In genomic region chr10:10107123-10107525, GRCm38 (mm10) we compare ENCODE assay signal across 10 mouse cellular contexts.
A peak's percentile ranks its signal among the peaks of the same experiment; 100 is the strongest.
DNase-seq lines count a peak whose midpoint lies in the region; ATAC-seq and TF ChIP-seq lines count a peak whose summit lies in the region.
"Had no signal": no experiment of that assay in that cellular context is flagged by ENCODE, and none has a peak within 500 bp of the region (broad histone marks: within the 10 kb centered on the region; RNA-seq: fewer than 3 reads in every experiment).

No protein-coding gene starts in this region.

- TF ChIP-seq POLR2A in kidney, adult 2 months (IDR thresholded peaks at IDR 0.05; ENCODE audit: low read depth, low read length), result no peak

- no peak overlapping the region for H3K4me3 ChIP-seq in kidney, adult 2 months (ENCODE audit: insufficient read depth, low read depth, low read length)

- H3K27me3 ChIP-seq in kidney, adult 2 months (replicated peaks; ENCODE audit: control insufficient read depth, insufficient read depth, low read length), result no peaks in the 10 kb centered on the region

- 50% methylated on average over 3 of the region's 3 CpGs for whole genome bisulfite sequencing in kidney, adult 2 months

- TF ChIP-seq CTCF in kidney, adult 2 months (conservative IDR thresholded peaks at IDR 0.05; ENCODE audit: insufficient read depth, insufficient read length, low read depth, low read length), result no peak

- peak overlapping the region; percentile 76 for H3K27ac ChIP-seq in kidney, adult 2 months (ENCODE audit: insufficient read depth, low read depth, low read length)

- H3K4me1 ChIP-seq in kidney, adult 2 months (ENCODE audit: control insufficient read depth, insufficient read depth, low read length), result no peaks in the 10 kb centered on the region; the same call in 1 of the 2 replicates

- intact Hi-C loops in left cerebral cortex, postnatal 14 days (cut with DNase I), result loop anchor here (10.0 kb wide), 1 partner anchor 202 kb away; the partner anchor contains the start of gene Stxbp5
- intact Hi-C loops in heart, postnatal 14 days (cut with DNase I), result no loop called here

- no peak for DNase-seq in kidney, adult 2 months
- no peak for DNase-seq in kidney, postnatal 10 days
- peak; percentile 80 to 89 for DNase-seq in left cerebral cortex, postnatal 14 days (ENCODE audit: low spot score in 2 of 2)
- DNase-seq in right cerebral cortex, postnatal 4 days, result peak; percentile 63
- no peak for DNase-seq in lung, postnatal 10 days
- no peak for DNase-seq in heart, postnatal 14 days
- DNase-seq: kidney, adult 18-20 months; lung, embryonic 14.5 days had no signal

- ATAC-seq in hematopoietic stem cell, adult 5-6 weeks (replicated peaks in 1 of 2; ENCODE audit: insufficient read depth in 1 of 2, low FRiP score in 2 of 2, low TSS enrichment in 1 of 2, low read depth in 1 of 2, poor library complexity in 2 of 2, severe bottlenecking in 2 of 2), result peak; percentile 66 to 76
- ATAC-seq in erythroblast, adult 5-6 weeks (replicated peaks; ENCODE audit: low FRiP score, poor library complexity, severe bottlenecking), result no peak

- H3K36me3 ChIP-seq in kidney, adult 2 months (ENCODE audit: control insufficient read depth, insufficient read depth, low read length), result no peaks in the 10 kb centered on the region

Comparison
In these comparisons a context has a peak if more than half of its experiments do, and no peak if none do; other contexts are left out.
1. DNase-seq: peak in left cerebral cortex, postnatal 14 days (2 of 2) and right cerebral cortex, postnatal 4 days (single experiment); none in kidney, adult 2 months (single experiment), kidney, postnatal 10 days (single experiment), lung, postnatal 10 days (single experiment) and heart, postnatal 14 days (0 of 2).